Mouse (Mus musculus): ENCODE data around the gene Sptbn4.

GRCm38 (mm10) chr7:27472596-27472995, 25.1 kb upstream of the Sptbn4 start:
- TF ChIP-seq POLR2A (IDR thresholded peaks at IDR 0.05; ENCODE audit: low read depth, low read length) (no peak), CTCF (IDR thresholded peaks at IDR 0.05; ENCODE audit: extremely low read depth, insufficient read depth, insufficient read length, insufficient replicate concordance) (no peak)

Data from spleen, adult 2 months (tissue).